Mouse (Mus musculus): Measurements from ENCODE around the gene Galk2.
A peak's percentile ranks its signal among the peaks of the same experiment; 100 is the strongest.

Galk2 gene

DNA sequence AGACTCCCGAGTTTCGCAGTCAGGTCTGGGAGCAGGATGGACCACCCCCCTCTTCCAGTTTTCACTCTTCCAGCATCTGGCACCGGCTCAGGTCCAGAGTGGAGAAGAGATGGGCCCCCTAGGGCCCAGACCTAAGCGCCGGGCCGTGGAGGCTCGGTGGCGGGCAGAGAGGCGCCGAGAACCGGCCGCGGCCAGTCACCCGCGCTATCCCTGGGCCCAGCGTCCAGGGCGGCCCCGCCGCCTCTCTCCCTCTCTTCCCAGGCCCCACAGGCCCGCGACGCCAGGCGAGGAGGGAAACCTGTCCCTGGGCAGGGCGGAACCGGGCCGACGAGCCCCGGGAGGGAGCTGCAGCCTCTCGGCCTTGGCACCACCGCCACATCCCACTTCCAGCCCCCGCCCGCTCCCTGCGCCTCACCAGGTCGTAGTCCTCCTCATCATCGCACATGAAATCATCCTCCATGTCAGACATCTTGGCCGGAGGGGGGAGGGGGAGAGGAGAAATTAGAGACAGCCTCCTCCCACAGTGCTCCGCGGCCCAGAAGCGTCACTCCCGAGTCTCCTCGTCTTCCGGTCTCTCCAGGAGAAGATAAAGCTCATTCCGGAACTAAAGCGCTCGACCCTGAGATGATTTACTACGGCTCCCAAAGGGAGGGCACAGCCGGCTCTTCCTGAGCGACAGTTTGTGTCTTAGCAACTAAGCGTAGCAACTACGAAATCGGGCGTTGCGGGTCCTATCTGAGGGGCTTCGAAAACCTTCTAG, at the start of gene Galk2, which contains the start of gene Cops2:
TSS of gene Galk2 (plus strand) at position 589 of the 760 bp plus-strand sequence.
TSS of gene Cops2 (minus strand) at position 619 of the 760 bp plus-strand sequence.
- DNase-seq: peak; percentile 94

DNA sequence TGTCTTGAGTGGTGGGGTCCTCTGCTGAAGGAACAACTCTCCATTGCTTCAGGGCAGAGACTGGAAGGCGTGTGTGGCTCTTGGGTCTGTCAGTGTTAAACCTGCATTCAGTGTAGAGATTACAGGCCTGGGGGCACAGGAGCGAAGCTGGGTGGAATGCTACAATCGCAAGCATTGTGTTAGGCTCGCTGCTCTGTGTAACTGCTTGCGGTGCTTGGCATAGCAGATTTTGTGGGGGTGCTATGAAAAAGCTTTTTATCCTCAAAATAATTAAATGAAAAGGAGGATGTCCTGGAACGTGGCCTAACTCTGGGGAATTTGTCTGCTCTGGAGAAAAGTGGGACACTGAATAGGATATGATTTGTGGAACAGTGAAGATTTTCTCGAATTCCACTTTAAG, 49.4 kb upstream of the Galk2 start:
- peak; percentile 29 for DNase-seq

DNA sequence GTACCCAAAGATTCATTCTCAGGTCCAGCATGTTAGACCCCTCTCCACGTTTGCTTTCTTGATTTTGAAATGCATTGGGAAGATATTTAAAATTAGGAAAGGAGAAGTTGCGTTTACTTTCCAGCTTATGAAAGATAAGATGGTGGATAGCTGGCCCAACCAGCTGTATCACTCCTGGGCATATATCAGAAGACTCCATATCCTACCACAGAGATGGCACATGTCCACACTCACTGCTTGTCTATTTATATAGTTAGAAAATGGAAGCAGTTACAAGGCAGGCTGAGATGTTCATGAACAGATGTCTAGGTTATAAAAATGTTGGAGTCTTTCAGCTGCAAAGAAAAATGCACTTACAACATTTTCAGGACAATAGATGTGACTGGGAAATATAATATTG, 47.6 kb upstream of the Galk2 start:
- DNase-seq: no peak

DNA sequence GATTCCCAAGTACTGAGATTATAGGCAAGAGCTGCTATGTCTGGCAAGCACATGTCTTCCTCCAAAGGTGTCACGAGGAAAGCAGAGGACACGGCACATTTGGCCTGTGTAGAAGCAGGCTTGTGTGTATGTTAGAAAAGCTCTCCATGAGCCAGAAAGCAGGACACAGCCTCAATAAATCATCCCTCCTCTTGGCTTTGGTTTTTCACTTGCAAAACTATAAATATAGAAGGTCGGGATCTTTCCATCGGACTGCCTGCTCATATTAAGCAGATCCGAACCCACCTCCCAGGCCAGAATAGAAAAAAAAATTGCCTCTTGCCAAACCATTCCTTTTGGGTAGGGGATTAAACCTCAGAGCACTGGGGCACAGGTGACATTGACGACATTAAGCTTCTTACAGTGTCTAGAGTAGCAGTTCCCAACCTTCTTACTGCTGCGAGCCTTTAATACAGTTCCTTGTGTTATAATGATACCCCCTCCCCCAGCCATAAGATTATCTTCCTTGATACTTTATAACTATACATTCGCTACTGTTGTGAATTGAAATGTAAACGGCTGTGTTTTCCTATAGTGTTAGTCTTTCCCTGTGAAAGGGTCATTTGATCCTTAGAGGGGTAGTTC, 44.8 kb upstream of the Galk2 start:
- no peak for DNase-seq

DNA sequence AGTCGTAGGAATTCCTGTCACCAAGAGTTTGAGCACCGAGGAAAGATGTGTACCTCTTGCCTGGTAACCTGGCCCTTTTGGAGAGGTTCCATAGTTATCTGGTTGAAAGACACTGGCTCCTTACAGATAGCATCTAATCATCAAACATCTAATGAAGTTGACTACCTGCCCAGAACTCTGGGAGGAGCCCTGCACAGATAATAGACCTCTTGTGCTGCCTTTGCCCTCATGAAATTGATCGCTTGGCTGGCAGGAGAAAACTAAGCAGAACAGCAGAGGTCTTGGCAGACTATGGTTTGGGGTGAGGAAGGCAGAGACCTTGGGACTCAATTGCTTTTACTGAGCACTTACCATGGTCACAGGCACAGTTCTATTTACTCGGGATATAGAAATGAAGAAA, 38.5 kb upstream of the Galk2 start:
- DNase-seq: no peak

DNA sequence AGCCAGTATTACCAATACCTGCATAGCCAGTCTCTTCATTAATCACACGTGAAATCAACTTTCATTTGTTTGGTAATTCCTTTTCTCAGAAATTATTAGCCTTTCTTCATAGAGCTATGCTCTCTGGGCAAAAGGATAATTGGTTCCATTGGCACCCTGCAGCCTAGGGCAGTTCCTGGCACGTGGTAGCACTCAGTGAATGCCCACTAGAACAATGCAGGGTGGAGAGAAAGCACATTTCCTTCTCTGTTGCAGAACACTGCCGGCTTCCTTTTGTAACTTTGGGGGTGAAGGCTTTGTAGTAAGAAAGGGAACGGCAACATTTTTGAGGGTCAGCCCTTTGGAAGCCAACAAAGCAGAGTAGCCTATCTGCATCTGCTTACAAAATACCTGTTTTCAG, 32.7 kb upstream of the Galk2 start:
- no peak for DNase-seq

DNA sequence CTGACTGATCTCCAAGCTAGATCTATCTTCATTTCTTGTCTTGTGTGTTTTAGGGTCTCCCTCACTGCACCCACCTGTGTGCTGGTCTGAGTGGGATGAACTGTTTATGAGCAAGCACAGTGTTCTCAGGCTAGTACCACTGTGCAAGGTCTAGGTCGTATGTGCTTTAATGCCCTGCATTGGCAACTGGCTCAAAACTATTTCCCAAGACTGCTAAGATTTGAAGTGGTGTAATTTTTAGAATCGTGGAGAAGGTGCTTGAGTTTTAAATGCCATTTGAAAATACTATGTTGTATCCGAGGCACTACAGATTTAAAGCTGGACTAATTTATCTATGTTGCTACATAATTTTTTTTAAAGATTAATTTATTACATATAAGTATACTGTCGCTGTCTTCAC, 31.0 kb upstream of the Galk2 start:
- no peak for DNase-seq

DNA sequence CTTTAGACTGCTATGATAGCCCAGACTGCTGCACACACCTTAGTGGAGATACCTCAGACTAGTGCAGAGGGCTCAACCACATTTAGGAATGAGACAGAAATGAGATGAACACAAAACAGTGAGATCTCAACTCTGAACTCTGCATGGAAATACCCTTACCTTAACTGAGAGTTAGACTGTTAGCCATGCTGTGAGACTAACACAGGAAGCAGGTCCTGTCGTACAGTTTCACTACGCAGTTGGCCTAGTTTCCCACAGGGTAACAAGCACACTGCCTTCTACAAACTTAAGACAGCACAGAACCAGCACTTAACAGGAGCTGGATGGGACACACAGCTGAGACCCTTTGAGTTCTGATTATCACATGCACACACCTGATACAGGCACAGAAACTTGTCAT, 29.0 kb upstream of the Galk2 start:
- no peak for DNase-seq

DNA sequence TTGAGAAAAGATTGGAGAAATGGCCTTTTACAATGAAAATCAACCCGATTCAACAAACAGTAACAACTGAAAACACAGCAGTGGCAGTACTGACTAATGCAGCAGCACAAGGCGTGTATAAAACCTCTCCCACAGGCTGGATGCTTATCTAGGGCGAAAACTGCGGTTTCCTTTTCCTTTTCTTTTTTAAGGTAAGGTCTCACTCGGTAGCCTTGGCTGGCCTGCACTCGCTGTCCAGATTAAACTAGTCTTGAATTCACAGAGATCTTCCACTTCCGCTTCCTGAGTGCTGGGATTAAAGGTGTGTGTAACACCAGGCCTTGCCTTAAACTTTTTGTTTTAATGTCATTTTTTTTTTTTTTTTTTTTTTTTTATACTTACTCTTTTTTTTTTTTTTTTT, 20.8 kb upstream of the Galk2 start:
- no peak for DNase-seq

DNA sequence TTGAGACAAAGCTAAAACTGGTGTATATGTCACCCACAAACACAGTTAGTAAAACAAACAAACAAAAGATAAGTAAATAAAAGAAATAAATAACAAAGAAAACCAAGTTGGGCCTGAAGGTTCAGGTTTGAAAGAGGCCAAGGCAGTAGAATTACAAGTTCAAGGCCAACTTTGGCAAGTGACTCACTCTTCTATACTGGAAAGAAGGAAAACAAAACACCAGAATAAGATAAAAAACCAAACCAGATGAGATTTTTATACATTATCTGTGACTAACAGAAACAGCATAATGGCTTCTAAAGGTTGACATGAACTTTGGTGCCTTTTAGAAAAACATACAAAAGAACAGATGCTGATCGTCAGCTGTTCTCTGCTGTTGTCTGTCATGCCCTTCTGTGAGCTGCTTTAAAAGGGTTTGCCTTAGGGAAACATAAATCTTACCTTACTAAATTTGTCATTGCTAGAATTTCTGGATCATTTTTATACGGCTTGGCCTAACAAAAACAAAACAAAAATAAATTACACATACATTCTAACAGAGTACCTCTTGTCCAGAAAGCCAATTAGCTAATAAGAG, 20.1 kb upstream of the Galk2 start:
- no peak for DNase-seq

DNA sequence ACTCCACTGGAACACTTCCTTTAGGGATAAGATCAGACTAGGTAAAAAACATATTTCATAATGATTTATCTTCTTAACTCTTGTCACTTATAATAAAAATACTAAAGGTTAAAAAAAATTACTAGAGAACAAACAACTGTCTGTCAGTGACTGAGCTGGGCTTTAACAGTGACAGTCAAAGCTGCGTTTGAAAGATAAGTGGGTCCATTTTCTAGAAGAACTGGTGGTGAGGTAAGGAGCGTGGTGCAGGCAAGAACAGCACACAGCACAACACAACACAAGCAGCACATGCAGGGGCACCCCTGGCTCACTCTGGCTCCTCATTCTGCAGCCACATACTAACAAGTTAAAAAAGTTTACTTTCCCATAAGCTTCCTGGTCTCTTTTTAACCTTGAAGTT, 7.7 kb upstream of the Galk2 start:
- no peak for DNase-seq

DNA sequence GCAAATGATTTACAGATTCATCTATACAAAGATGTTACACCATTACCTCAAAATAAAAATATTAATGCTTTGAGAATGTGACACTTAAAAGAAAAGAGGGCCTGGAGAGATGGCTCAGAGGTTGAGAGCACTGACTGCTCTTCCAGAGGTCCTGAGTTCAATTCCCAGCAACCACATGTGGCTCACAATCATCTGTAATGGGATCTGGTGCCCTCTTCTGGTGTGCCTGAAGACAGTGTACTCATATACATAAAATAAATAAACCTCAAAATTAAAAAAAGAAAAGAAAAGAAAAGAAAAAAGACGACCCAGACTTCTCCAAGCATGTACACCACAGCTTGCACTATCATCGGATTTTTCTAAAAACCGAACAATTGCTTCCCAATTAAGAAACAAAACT, 1.2 kb upstream of the Galk2 start:
- no peak for DNase-seq

DNA sequence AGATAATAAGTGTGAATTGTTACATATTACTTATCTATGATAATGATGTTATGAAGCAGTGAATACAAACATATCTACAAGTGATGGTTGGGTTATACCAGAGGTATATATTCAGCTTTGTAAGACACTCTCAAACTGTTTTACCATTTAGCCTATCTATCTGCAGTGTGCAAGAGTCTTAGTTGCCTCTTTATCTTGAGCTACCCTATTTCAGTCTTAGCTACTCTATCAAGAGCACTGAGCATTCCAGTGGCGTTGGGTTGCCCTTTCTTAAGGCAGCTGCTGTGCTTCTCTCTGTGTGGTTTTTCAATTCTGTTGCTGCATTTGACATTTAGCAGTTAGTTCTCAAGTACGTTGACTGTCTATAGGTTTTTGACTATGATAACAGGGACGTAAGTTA, 4.9 kb downstream of the Galk2 start:
- no peak for DNase-seq

DNA sequence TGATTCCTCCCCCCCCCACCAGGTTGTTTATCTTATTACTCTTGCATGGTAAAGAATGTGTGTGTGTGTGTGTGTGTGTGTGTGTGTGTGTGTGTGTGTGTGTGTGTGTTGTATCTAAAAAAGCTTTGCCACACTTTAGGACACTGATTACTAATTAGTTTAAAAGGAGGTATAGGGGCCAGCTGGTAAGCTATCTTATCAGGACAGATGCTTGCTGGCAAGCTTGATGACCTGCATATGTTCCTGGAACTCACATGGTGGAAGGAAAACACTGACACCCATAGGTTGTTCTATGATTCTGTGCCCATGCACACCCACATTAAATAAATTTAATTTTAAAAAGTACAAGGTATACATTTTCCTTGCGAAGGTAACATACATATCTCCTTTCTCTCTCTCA, 5.6 kb downstream of the Galk2 start:
- DNase-seq: no peak

DNA sequence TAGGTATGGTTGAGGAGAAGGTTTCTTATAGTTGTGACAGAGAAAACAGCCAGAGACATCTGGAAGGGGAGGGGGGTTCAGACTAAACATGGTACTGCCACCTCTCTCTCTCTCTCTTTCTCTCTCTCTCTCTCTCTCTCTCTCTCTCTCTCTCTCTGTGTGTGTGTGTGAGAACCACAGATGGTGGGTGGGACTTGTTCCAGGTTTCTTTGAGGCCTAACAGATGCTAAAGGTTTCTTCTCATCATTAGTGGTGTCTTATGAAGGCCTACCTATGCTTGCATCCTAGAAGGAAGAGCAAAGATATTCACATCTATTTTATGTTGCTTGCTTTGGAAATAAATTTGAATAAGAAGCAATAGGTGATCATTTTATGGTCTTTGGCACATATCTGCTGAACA, 6.7 kb downstream of the Galk2 start:
- no peak for DNase-seq

DNA sequence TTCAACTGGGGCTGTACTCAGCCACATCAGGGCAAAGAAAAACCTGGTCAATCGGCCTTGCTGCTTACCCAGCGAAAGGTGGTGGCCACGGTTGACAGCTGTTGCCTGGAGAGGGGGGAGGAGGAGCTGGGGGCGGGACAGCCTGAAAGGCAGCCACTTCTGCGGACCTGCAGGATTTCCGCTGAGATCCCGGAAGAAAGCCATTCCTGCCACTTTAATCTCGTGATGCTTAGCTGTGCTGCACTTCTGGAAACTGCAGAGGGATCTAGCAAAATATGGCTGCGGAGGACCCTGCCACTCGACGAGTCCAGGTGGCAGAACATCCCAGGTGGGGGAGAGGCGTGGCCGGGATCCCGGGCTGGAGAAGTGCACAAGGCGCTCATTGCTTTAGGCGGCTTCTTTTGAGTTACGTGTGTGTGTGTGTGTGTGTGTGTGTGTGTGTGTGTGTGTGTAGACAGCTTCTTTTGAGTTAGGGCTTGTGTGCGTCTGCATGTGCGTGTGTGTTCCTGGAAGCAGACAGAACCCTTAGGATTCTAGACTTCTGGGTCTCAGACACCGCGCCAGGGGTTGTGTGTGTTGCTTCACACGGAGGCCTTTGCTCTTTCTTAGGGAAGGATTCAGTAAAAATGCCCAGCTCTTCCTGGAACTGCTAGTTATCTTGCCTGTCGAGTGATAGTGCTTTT, 7.3 kb downstream of the Galk2 start:
- peak; percentile 44 for DNase-seq

DNA sequence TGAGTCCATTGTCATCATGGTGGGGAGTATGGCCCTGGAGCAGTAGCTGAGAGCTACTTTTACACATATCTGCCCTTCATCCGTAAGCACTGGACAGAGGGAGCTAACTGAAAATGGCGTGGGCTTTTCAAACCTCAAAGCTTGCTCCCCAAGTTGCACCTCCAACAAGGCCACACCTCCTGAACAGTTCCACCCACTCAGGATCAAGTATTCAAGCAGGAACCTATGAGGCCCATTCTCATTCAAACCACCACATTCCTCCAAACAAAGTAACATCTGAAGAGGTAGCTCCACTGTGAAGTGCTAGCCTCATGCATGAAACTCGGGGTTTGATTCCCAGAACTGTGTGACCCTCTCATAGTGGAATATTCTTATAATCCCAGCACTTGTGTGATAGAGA, 9.4 kb downstream of the Galk2 start:
- DNase-seq: no peak

DNA sequence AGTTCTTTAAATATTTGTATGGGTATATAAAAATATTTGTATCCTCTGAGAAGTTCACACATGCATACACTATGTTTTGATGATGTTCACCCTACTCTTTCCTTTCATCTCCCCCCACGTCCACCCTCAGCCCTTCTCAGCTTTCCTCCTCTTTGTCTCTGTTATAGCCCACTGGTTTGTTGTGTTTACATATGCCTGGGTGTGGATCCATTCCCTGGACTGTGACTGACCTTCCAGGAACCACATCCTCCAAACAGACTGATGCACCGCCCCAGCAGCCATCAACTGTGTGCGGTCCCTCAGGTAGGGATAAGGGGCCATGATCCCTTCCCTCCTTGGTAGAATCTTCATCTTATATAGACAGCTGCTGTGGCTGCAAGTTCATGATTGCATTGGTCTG, 11.2 kb downstream of the Galk2 start:
- no peak for DNase-seq

DNA sequence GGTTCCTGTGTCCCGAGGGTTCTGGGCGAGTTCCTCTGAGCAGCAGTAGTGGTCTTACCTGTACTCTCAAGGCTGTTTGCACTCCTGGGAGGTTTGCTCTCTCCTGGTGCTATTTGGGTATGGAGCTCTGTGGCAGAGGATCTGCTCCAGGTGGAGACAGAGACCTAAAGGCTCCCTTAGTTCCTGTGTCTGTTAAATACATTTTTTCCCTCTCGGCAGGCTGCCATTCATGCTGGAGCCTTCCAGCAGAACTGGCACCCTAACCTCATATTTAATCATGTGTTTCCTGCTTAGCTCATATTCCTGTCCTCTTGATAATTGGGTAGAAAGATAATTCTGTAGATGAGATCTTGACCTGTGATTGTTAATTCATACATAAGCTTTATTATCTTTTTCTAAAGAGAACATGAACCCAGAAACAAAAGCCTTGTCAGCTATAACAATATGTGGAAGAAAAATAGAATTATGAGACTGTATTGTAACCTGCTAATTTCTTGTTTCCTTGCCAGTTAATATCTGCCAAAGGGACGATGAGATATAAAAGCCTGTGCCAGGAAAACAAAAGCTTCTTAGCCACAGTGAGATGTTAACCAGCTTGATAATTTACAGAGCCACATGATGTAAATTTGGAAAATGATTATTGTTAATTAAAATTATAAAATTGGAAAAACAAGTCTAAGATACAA, 27.1 kb downstream of the Galk2 start:
- no peak for DNase-seq

DNA sequence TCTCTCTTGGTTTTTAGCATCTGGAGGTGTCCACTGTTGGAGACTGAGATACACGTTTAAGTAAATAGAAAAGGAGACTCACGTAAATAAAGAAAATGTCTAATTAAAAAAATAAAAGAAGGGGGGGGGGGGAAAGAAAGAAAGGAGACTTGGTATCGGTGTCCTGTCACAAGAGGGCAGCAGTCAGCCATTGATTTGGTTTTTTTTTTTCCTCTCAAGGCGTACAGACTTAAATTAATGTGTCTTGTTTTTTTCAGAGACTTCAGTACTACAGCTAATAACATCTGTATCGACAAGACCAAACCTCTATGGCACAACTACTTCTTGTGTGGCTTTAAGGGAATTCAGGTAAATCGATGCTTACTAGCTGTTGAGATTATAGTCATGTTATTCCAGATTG, 34.2 kb downstream of the Galk2 start:
- no peak for DNase-seq

DNA sequence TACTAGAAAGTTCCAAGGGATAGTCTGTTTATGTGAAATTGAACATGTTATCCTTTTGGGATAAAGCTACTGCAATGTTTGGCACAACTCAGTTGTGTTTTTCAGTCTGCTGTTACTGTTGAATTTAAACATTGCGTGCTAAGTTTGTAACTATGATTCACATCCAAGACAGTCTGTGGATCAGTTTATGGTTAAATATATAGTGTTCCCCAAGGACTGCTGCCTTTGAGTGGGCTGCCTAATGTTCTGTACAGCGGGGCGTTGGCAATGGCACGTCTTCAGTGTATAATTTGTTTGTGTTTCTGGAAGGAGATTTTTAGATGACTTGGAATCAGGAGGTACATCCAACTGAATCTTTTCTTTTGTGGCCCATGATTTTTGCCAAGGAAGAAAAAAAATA, 36.2 kb downstream of the Galk2 start:
- DNase-seq: no peak

DNA sequence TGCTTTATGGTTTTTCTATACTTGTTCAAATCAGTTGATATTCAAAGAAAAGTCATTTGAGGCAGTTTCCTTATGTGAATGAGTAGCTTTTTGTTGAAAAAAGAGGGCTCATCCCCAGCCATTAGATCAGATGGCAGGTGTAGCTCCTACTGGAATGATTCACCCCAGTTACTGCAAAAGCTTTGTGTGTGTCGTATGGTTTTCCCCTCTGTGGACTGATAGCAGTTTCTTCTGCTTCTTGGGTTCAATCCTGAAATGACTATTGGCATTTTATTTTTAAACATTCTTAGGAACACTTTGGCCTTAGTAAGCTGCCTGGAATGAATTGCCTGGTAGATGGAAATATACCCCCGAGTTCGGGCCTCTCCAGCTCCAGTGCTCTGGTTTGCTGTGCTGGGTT, 37.4 kb downstream of the Galk2 start:
- DNase-seq: no peak

DNA sequence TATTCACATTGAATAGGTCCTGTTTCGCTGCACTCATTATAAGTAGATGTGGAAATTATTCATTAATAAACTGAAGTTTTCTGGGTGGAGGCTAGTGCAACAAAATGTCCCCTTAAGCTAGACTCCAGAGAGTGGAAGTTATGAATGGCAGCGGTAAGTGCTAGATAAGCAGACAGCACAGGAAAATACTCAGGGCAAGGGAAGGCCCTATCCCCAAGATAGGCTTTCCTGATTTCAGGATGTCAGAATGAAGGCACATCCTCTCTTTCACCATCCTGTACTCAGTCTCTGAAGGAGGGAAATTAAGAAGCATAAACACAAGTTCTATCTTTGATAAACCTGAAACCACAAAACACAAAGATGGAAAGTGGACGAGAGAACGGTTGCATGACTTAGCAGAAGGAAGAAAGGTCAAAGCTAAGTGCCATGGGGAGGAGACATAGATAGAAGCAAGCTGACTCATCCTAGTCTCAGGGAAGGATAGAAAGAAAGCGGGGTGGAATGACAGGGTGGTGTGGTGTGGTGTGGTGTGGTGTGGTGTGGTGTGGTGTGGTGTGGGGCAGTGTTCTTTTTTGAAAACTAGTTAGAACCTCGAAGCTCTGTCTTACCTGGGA, 42.0 kb downstream of the Galk2 start:
- DNase-seq: no peak
